Mouse (Mus musculus): ENCODE data around the gene Pou2f2. TPM values are rescaled to one million over a fixed set of nuclear protein-coding genes. Genes with fewer than 3 reads are reported as not detected.

The Pou2f2 gene
- polyA plus RNA-seq, 1 experiment from 2014 or later = 17.0 TPM

DNA sequence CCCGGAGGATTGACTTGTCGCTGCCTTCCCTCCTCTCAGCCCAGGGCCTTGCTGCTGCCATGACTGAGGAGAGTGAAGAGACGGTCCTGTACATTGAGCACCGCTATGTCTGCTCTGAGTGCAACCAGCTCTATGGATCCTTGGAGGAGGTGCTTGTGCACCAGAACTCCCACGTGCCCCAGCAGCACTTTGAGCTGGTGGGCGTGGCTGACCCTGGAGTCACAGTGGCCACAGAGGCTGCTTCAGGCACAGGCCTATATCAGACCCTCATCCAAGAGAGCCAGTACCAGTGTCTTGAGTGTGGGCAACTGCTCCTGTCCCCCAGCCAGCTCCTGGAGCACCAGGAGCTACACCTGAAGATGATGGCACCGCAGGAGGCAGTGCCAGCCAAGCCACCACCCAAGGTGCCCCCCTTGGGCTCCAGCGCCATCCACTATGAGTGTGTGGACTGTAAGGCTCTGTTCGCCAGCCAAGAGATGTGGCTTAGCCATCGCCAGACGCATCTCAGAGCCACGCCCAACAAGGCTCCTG, 100.0 kb downstream of the Pou2f2 start:
- Histone ChIP-seq H3K4me1 (replicated peaks; ENCODE audit: control insufficient read depth, insufficient read depth, low read length) (peaks cover 27% of the 10 kb centered on the region), H3K9me3 (ENCODE audit: control insufficient read depth, low read length) (no peaks in the 10 kb centered on the region), H3K4me2 (ENCODE audit: low read length) (no peak overlapping the region), H3K36me3 (ENCODE audit: control insufficient read depth, insufficient read depth) (peaks cover 34% of the 10 kb centered on the region), H3K27me3 (replicated peaks; ENCODE audit: control insufficient read depth, insufficient read depth, low read length) (no peaks in the 10 kb centered on the region), H3K27ac (ENCODE audit: low read length) (no peak overlapping the region), H3K4me3 (replicated peaks; ENCODE audit: low read length) (no peak overlapping the region), H3K9ac (replicated peaks; ENCODE audit: low read depth, low read length) (no peak overlapping the region)
- WGBS = 86% methylated on average over 12 of the region's 12 CpGs
- ATAC-seq = no peak

- WGBS = under 1% methylated on average over 33 of the region's 33 CpGs
- Histone ChIP-seq H3K9me3 (ENCODE audit: control insufficient read depth, low read length) (no peaks in the 10 kb centered on the region), H3K4me3 (replicated peaks; ENCODE audit: low read length) (peak overlapping the region; percentile 82), H3K4me2 (ENCODE audit: low read length) (peak overlapping the region; percentile 80), H3K27ac (ENCODE audit: low read length) (peak overlapping the region; percentile 93), H3K4me1 (replicated peaks; ENCODE audit: control insufficient read depth, insufficient read depth, low read length) (peaks cover 37% of the 10 kb centered on the region), H3K27me3 (replicated peaks; ENCODE audit: control insufficient read depth, insufficient read depth, low read length) (no peaks in the 10 kb centered on the region), H3K9ac (replicated peaks; ENCODE audit: low read depth, low read length) (peak overlapping the region; percentile 94), H3K36me3 (ENCODE audit: control insufficient read depth, insufficient read depth) (peaks cover 24% of the 10 kb centered on the region)
- ATAC-seq = peak; percentile 19
Observed at GRCm38 (mm10) chr7:25077414-25077755, 102.1 kb downstream of the Pou2f2 start.

GRCm38 (mm10) chr7:25076663-25077413, 102.7 kb downstream of the Pou2f2 start:
- Histone ChIP-seq H3K36me3 (ENCODE audit: control insufficient read depth, insufficient read depth) (peaks cover 19% of the 10 kb centered on the region), H3K9me3 (ENCODE audit: control insufficient read depth, low read length) (no peaks in the 10 kb centered on the region), H3K4me2 (ENCODE audit: low read length) (peak overlapping the region; percentile 91), H3K4me1 (replicated peaks; ENCODE audit: control insufficient read depth, insufficient read depth, low read length) (peaks cover 37% of the 10 kb centered on the region), H3K27ac (ENCODE audit: low read length) (peak overlapping the region; percentile 95), H3K4me3 (replicated peaks; ENCODE audit: low read length) (peak overlapping the region; percentile 82), H3K9ac (replicated peaks; ENCODE audit: low read depth, low read length) (peak overlapping the region; percentile 94), H3K27me3 (replicated peaks; ENCODE audit: control insufficient read depth, insufficient read depth, low read length) (no peaks in the 10 kb centered on the region)
- peak; percentile 96 for ATAC-seq
- under 1% methylated on average over 56 of the region's 56 CpGs for WGBS

GRCm38 (mm10) chr7:25076296-25076662, 103.2 kb downstream of the Pou2f2 start:
- peak overlapping the region; percentile 82 for H3K4me3 ChIP-seq (replicated peaks; ENCODE audit: low read length)
- peak overlapping the region; percentile 91 for H3K4me2 ChIP-seq (ENCODE audit: low read length)
- WGBS = 16% methylated on average over 7 of the region's 7 CpGs
- H3K9ac ChIP-seq (replicated peaks; ENCODE audit: low read depth, low read length) = peak overlapping the region; percentile 68
- H3K27ac ChIP-seq (ENCODE audit: low read length) = peak overlapping the region; percentile 95
- H3K4me1 ChIP-seq (replicated peaks; ENCODE audit: control insufficient read depth, insufficient read depth, low read length) = peaks cover 38% of the 10 kb centered on the region
- H3K9me3 ChIP-seq (ENCODE audit: control insufficient read depth, low read length) = no peaks in the 10 kb centered on the region
- H3K36me3 ChIP-seq (ENCODE audit: control insufficient read depth, insufficient read depth) = peaks cover 13% of the 10 kb centered on the region
- H3K27me3 ChIP-seq (replicated peaks; ENCODE audit: control insufficient read depth, insufficient read depth, low read length) = no peaks in the 10 kb centered on the region
- ATAC-seq = no peak

DNA sequence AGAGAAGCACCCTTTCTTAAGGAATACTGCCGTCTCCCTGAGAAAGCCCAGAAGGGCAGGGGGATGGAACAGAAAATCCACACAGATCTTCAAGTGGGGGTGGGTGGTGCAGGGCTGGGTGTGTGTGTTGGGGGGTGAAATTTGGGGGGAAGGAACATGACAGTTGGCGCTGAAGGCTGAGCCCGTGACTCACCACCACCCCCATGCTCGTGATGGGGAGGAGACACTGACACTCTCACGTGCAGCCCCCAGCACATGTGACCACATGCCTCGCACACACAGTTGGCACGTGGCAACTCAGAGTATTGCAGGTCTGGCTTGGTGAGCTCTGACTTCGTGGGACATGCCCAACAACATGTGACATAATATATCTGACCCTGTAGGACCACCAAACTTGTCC, 105.6 kb downstream of the Pou2f2 start:
- peaks cover 58% of the 10 kb centered on the region for H3K4me1 ChIP-seq (replicated peaks; ENCODE audit: control insufficient read depth, insufficient read depth, low read length)
- WGBS = 70% methylated on average over 8 of the region's 8 CpGs
- peak overlapping the region; percentile 78; the same call in 1 of the 2 replicates for H3K9ac ChIP-seq (replicated peaks; ENCODE audit: low read depth, low read length)
- H3K27me3 ChIP-seq (replicated peaks; ENCODE audit: control insufficient read depth, insufficient read depth, low read length) = no peaks in the 10 kb centered on the region
- H3K9me3 ChIP-seq (ENCODE audit: control insufficient read depth, low read length) = no peaks in the 10 kb centered on the region
- ATAC-seq = no peak
- H3K4me2 ChIP-seq (ENCODE audit: low read length) = no peak overlapping the region
- H3K36me3 ChIP-seq (ENCODE audit: control insufficient read depth, insufficient read depth) = no peaks in the 10 kb centered on the region
- H3K4me3 ChIP-seq (replicated peaks; ENCODE audit: low read length) = no peak overlapping the region
- H3K27ac ChIP-seq (ENCODE audit: low read length) = peak overlapping the region; percentile 91; the same call in 1 of the 2 replicates

DNA sequence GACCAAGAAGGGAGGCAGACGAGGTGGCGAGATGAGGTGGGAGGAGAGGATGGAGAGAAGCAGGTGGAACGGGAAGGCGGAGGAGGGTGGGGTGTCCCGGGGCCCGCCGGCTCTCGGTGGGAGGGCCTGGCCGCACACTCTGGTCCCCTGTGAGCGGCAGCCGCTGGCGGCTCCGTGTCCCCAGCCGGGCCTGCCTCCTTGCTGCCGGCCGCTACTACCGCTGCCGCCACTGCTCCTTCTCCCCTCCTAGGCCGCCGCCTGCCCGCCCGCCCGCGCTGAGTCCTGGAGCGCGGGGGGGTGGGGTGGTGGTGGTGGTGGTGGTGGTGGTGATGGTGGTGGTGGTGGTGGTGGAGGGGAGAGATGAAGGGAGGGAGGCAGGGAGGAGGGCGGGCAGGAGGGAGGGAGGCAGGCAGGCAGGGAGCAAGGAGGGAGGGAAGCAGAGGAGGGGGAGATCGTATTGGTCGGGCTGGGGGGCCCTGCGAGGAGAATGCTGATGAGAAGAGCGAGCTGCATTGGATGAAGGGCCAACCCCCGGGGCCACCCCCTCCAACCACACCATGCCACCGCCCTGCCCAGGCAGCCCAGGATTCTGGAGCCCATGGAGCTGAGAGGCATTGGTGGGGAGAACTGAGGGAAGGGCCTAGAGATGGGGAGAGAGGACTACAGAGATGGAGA, 106.7 kb downstream of the Pou2f2 start:
- Histone ChIP-seq H3K4me2 (ENCODE audit: low read length) (peak overlapping the region; percentile 92), H3K9ac (replicated peaks; ENCODE audit: low read depth, low read length) (peak overlapping the region; percentile 78), H3K27me3 (replicated peaks; ENCODE audit: control insufficient read depth, insufficient read depth, low read length) (no peaks in the 10 kb centered on the region), H3K9me3 (ENCODE audit: control insufficient read depth, low read length) (no peaks in the 10 kb centered on the region), H3K4me3 (replicated peaks; ENCODE audit: low read length) (peak overlapping the region; percentile 54), H3K27ac (ENCODE audit: low read length) (peak overlapping the region; percentile 91), H3K36me3 (ENCODE audit: control insufficient read depth, insufficient read depth) (peaks cover 2% of the 10 kb centered on the region; the same call in 1 of the 2 replicates), H3K4me1 (replicated peaks; ENCODE audit: control insufficient read depth, insufficient read depth, low read length) (peaks cover 55% of the 10 kb centered on the region)
- 1% methylated on average over 24 of the region's 33 CpGs for WGBS
- ATAC-seq = peak; percentile 9; the same call in 1 of the 2 replicates

GRCm38 (mm10) chr7:25071979-25072715, 107.4 kb downstream of the Pou2f2 start, which contains the start of the genes Grik5 and Zfp574:
Gene Grik5, minus strand, starts transcription at chr7:25072346.
Gene Zfp574, plus strand, starts transcription at chr7:25072567.
- Histone ChIP-seq H3K4me1 (replicated peaks; ENCODE audit: control insufficient read depth, insufficient read depth, low read length) (peaks cover 54% of the 10 kb centered on the region), H3K27ac (ENCODE audit: low read length) (peak within 1 kb of the TSS; percentile 91), H3K4me3 (replicated peaks; ENCODE audit: low read length) (peak within 1 kb of the TSS; percentile 54), H3K9me3 (ENCODE audit: control insufficient read depth, low read length) (no peaks in the 10 kb centered on the region), H3K9ac (replicated peaks; ENCODE audit: low read depth, low read length) (peak within 1 kb of the TSS; percentile 78), H3K4me2 (ENCODE audit: low read length) (peak within 1 kb of the TSS; percentile 92), H3K27me3 (replicated peaks; ENCODE audit: control insufficient read depth, insufficient read depth, low read length) (no peaks in the 10 kb centered on the region), H3K36me3 (ENCODE audit: control insufficient read depth, insufficient read depth) (peaks cover 9% of the 10 kb centered on the region)
- under 1% methylated on average over 24 of the region's 28 CpGs for WGBS
- no peak for ATAC-seq

GRCm38 (mm10) chr7:25068724-25069123, 110.8 kb downstream of the Pou2f2 start:
- Histone ChIP-seq H3K4me3 (replicated peaks; ENCODE audit: low read length) (no peak overlapping the region), H3K9me3 (ENCODE audit: control insufficient read depth, low read length) (no peaks in the 10 kb centered on the region), H3K9ac (replicated peaks; ENCODE audit: low read depth, low read length) (no peak overlapping the region), H3K36me3 (ENCODE audit: control insufficient read depth, insufficient read depth) (peaks cover 32% of the 10 kb centered on the region), H3K27me3 (replicated peaks; ENCODE audit: control insufficient read depth, insufficient read depth, low read length) (no peaks in the 10 kb centered on the region), H3K27ac (ENCODE audit: low read length) (no peak overlapping the region), H3K4me2 (ENCODE audit: low read length) (peak overlapping the region; percentile 6; the same call in 1 of the 2 replicates), H3K4me1 (replicated peaks; ENCODE audit: control insufficient read depth, insufficient read depth, low read length) (peaks cover 40% of the 10 kb centered on the region)
- ATAC-seq = peak; percentile 45
- 0% methylated on average over 2 of the region's 2 CpGs for WGBS
